Mouse (Mus musculus) gastrocnemius, adult 8-10 months (tissue): ENCODE data around the gene Hbs1l. TPM values are rescaled to one million over a fixed set of nuclear protein-coding genes. Genes with fewer than 3 reads are reported as not detected.

Experiments
- DNase-seq, 2 experiments: peaks; one replicate each; pipeline ENCODE4 v3.0.0; 2022; ENCODE audit warnings: low spot score in 2 of 2
- total RNA-seq, 4 experiments: library from RNA; stranded (reverse); gene quantifications; 2 replicates each; pipeline ENCODE4 v1.2.4; 2022

The Hbs1l gene
- 10 to 100 TPM; 65.8 to 72.5 (median 66.8) TPM for total RNA-seq

- DNase-seq, result peak; percentile 74 to 90
Observed at GRCm38 (mm10) chr10:21295759-21296621, at the start of gene Hbs1l. Gene Hbs1l, plus strand, starts transcription at chr10:21295979.

- no peak for DNase-seq
Observed at GRCm38 (mm10) chr10:21248556-21248955, 47.2 kb upstream of the Hbs1l start.

- no peak for DNase-seq
Observed at GRCm38 (mm10) chr10:21251881-21252534, 43.8 kb upstream of the Hbs1l start.

GRCm38 (mm10) chr10:21252800-21253199, 43.0 kb upstream of the Hbs1l start:
- DNase-seq, result no peak

- no peak for DNase-seq
Observed at GRCm38 (mm10) chr10:21254266-21255140, 41.3 kb upstream of the Hbs1l start.

- no peak for DNase-seq
Observed at GRCm38 (mm10) chr10:21257244-21257643, 38.5 kb upstream of the Hbs1l start.

- no peak for DNase-seq
Observed at GRCm38 (mm10) chr10:21259649-21260048, 36.1 kb upstream of the Hbs1l start.

GRCm38 (mm10) chr10:21265188-21265587, 30.6 kb upstream of the Hbs1l start:
- DNase-seq, result no peak

GRCm38 (mm10) chr10:21267452-21267851, 28.3 kb upstream of the Hbs1l start:
- DNase-seq, result no peak

- DNase-seq, result no peak
Observed at GRCm38 (mm10) chr10:21268786-21269410, 26.9 kb upstream of the Hbs1l start.

- no peak for DNase-seq
Observed at GRCm38 (mm10) chr10:21269920-21270319, 25.9 kb upstream of the Hbs1l start.

DNA sequence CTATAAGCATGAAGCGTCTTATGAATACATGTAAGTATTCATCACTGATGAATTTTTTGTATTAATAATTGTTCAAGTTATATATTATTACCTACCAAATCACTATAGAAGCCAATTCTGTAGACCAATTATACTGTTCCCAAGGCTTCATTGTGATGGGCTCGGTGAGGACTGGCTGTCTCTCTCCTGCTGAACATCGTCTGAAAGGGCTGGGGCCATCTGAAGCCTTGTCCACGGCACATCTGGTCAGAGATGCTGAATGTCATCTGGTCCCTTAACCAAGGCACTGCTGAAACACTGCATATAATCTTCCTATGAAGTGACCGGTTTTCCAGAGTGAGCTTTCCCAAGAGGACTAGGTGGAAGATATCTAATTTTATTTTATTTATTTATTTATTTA, 24.9 kb upstream of the Hbs1l start:
- no peak for DNase-seq

DNA sequence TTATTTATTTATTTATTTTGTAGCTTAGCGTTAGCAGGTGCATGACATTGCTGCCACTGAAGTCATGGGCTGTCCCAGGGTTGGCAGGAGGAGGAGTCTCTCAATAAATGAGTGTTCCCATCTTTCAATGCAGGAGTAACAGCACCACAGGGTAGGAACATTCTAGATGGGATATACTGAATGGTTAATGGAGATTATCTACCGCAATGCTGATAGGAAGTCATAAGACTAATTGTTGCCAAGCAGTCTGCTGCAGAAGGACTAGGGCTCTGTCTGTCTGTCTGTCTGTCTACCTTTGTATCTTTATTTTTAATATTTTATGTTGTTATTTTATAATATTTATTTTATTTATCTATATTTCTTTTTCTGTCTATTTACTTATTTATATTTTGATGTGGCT, 24.5 kb upstream of the Hbs1l start:
- no peak for DNase-seq

GRCm38 (mm10) chr10:21271785-21272184, 24.0 kb upstream of the Hbs1l start:
- no peak for DNase-seq

DNA sequence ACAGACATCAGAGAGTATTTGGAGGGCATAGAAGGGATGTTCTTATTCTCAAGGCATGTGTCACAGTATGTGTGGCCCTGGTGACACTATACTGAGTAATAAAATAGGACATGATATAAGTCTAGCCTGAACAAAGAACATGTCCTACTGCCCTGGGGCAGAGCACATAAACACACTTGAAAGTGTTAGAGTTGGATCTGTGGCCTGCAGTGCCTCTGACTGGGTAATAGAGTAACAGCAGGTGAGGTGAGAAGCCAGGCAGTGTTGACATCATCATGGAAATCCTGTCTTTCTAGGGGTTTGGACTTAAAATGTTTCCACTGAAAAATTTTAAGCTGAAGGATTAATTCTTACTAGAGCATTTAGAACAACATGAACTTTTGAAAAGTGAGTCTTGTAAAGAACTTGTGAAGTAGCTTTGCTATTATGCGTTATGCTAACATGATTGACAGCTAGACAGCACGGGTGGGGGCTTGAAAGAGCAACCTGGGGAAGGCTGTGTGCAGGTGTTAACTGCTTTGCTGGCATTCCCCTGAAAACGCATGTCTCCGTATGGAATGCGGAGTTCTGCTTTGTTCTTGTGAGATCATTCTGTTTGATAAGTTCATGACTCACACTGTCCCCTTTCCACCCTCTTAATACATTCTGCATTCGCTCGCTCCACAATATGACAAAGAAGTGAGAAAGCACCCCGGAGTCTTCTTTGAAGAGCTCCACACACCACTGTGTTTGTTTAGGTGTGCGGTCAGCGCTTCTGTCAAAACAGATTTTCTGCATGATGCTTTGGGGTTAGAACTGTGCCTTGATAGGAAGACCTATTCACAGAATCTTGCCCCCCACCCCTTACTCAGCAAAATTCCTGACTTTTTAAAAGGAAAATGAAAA, 8.3 kb upstream of the Hbs1l start:
- no peak for DNase-seq

GRCm38 (mm10) chr10:21291228-21291627, 4.6 kb upstream of the Hbs1l start:
- DNase-seq, result no peak

DNA sequence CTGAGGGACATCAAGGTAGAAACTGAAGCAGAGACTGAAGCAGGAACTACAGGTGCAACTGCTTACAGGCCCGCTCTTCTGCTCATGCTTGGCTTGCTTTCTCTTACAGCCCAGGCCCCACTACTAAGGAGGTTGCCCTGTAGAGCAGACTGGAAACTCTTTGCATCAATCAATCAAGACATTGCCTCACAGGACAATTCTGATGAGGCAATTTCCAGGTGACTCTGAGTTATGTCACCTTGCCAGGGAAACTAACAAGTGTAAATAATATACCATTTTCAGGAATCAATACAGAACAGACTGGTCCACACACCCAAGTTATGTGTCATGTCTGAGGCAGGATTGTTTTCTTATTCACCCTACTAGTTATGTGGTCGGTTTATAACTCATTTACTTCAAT, 1.6 kb upstream of the Hbs1l start:
- DNase-seq, result no peak

DNA sequence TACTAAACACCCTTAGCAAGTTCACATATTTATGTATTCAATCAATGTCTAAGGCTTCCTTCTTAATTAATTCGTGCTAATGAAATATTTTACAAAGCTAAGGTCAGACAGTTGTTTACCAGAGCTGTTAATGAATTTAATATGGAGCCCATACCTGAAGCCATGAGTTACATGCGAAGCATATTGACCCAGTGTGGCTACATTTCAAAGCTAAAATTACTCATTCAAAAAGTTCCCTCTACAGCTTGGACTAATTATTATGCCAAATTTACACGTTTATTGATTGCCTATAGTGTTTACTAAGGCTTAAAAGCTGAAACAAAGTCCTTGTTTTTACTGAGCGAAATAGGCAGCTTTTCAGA, 401 bp upstream of the Hbs1l start:
- no peak for DNase-seq

GRCm38 (mm10) chr10:21298972-21299371, 3.2 kb downstream of the Hbs1l start:
- no peak for DNase-seq

DNA sequence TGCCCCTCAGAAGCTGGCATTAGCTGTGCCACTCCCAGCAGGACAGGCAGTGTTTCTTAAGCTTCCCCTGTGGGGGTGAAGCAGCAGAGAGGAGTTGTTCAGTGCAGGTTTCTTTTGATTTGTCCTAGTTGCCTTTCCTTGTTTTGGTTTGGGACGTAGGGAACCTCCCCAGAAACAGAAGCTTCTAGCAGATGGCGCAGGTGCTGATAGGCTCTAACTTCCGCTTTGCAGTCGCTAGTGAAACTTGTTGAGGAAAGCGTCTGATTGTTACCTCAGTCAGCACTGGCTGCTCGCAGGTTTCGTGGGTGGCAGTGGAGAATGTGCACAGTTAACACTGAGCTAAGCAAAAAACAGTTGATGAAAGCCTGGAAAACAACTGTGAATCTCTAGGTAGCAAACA, 6.0 kb downstream of the Hbs1l start:
- DNase-seq, result no peak
